Mouse (Mus musculus): ENCODE results near the gene Car5a. TPM values are rescaled to one million over a fixed set of nuclear protein-coding genes. Genes with fewer than 3 reads are reported as not detected.
A peak's percentile ranks its signal among the peaks of the same experiment; 100 is the strongest.

Car5a gene
- total and polyA plus RNA-seq, 3 experiments = 0.08 TPM; not detected in 2

DNA sequence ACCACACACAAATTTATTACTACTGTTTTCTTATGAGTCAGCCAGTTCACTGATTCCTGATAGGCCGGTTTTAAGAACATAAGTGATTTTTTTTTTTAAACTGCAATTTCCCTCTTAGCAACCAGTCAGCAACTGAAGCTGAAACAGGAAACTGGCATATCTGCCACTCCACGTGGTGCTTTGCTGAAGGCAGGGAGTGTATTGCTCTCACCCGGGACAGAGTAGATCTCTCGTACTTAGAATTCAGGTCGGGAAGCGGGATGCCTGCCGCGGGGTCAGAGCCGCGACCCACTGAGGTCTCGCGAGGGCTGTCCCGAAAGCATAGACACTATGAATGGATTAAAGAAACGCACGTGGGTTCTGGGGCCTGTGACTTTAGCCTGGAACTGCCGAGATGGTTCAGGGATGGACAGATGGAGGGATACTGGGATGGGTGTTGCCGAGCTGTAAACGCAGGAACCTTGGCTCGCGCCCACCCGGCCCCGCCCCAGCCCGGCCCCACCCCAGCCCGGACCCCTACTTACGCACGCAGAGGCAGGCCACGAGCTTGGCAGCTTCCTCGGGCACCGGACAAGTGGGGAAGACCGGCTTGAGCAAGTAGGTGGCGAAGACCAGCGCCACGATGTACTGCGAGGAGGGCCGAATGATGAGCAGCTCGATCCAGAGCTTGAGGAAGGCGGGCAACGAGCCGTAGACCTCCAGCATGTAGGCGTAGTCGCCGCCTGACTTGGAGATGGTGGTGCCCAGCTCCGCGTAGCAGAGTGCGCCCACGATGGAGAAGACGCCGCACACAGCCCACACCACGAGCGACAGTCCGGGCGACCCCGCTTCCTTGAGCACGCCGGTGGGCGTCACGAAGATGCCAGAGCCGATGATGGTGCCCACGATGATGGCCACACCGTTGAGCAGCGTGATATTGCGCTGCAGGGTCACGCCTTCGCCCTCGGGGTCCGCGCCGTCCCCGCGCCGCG, 37.9 kb downstream of the Car5a start (continued):
- peak; percentile 64 for TF ChIP-seq HCFC1 (IDR thresholded peaks at IDR 0.05; ENCODE audit: low read depth, low read length)
- peak; percentile 98 for TF ChIP-seq MAX (IDR thresholded peaks at IDR 0.05; ENCODE audit: low read length)
- TF ChIP-seq MEF2A (IDR thresholded peaks at IDR 0.05; ENCODE audit: extremely low read depth, insufficient replicate concordance, low read depth, low read length, poor library complexity, severe bottlenecking) = no peak
- TF ChIP-seq ZNF384 (IDR thresholded peaks at IDR 0.05; ENCODE audit: low read depth, low read length) = peak; percentile 96
- TF ChIP-seq POLR2AphosphoS2 (IDR thresholded peaks at IDR 0.05; ENCODE audit: low read length) = peak; percentile 3; the same call in 1 of the 2 replicates
- peak; percentile 31; the same call in 1 of the 2 replicates for TF ChIP-seq MAFK (IDR thresholded peaks at IDR 0.05; ENCODE audit: borderline replicate concordance, low read depth, low read length)
- TF ChIP-seq ETS1 (IDR thresholded peaks at IDR 0.05; ENCODE audit: low read depth, low read length) = peak; percentile 78
- no peak for TF ChIP-seq ZMIZ1 (IDR thresholded peaks at IDR 0.05; ENCODE audit: low read depth, low read length)
- TF ChIP-seq MYB (IDR thresholded peaks at IDR 0.05; ENCODE audit: low read depth, low read length) = no peak
- no peak for TF ChIP-seq TAL1 (IDR thresholded peaks at IDR 0.05; ENCODE audit: low read length)

GRCm38 (mm10) chr8:121905864-121906263, 38.8 kb downstream of the Car5a start:
- Histone ChIP-seq H3K4me1 (ENCODE audit: control insufficient read depth in 1 of 2, insufficient read depth in 2 of 2, low read length in 2 of 2) (peaks cover 6 to 41% of the 10 kb centered on the region in 2 experiments), H3K9me3 (replicated peaks; ENCODE audit: insufficient read depth, low read length) (no peaks in the 10 kb centered on the region), H3K9ac (ENCODE audit: control insufficient read depth, low read depth, low read length, poor library complexity, severe bottlenecking) (peak overlapping the region; percentile 93), H3K27ac (ENCODE audit: control insufficient read depth, low read depth, low read length) (peak overlapping the region; percentile 75), H3K36me3 (ENCODE audit: control insufficient read depth in 1 of 2, insufficient read depth in 2 of 2, low read length in 2 of 2) (peaks cover 6 to 34% of the 10 kb centered on the region in 2 experiments), H3K4me3 (ENCODE audit: control insufficient read depth in 1 of 2, insufficient read depth in 1 of 2, low read depth in 2 of 2, low read length in 2 of 2) (peak overlapping the region; percentile 93 to 96), H3K27me3 (ENCODE audit: control insufficient read depth in 1 of 2, insufficient read depth in 2 of 2, low read length in 2 of 2) (no peaks in the 10 kb centered on the region), H3K79me2 (ENCODE audit: control insufficient read depth, insufficient read depth, low read length, poor library complexity) (peaks cover 66% of the 10 kb centered on the region)
- no peak for DNase-seq (ENCODE audit: low read depth, low spot score)
- TF ChIP-seq JUND (IDR thresholded peaks at IDR 0.05; ENCODE audit: low read depth, low read length) (no peak), ETS1 (IDR thresholded peaks at IDR 0.05; ENCODE audit: low read depth, low read length) (no peak)

DNA sequence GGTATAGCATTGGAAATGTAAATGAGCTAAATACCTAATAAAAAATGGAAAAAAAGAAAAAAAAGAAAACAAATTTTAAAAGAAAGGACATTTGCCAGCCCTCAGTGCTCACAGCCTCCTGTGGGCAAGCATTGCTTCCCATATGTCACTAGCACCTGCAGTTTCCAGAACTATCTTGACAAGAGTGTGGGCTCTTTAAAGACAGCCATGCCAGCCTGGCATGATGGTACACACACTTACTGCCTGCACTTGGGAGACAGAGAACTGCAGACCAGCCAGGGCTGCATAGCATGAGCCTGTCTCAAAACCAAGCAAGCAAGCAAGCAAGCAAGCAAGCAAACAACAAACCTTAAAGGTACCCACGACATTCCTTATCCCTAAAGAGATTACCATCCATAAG, 39.3 kb downstream of the Car5a start:
- H3K9me3 ChIP-seq (replicated peaks; ENCODE audit: insufficient read depth, low read length) = no peaks in the 10 kb centered on the region
- H3K9ac ChIP-seq (ENCODE audit: control insufficient read depth, low read depth, low read length, poor library complexity, severe bottlenecking) = peak overlapping the region; percentile 93
- H3K79me2 ChIP-seq (ENCODE audit: control insufficient read depth, insufficient read depth, low read length, poor library complexity) = peaks cover 70% of the 10 kb centered on the region
- H3K4me1 ChIP-seq (ENCODE audit: control insufficient read depth in 1 of 2, insufficient read depth in 2 of 2, low read length in 2 of 2) = peaks cover 6 to 44% of the 10 kb centered on the region in 2 experiments
- DNase-seq (ENCODE audit: low read depth, low spot score) = no peak
- H3K36me3 ChIP-seq (ENCODE audit: control insufficient read depth in 1 of 2, insufficient read depth in 2 of 2, low read length in 2 of 2) = peaks cover 6 to 38% of the 10 kb centered on the region in 2 experiments
- TF ChIP-seq TAL1 (IDR thresholded peaks at IDR 0.05; ENCODE audit: low read length) = no peak
- no peak for TF ChIP-seq JUND (IDR thresholded peaks at IDR 0.05; ENCODE audit: low read depth, low read length)
- no peak; the same call in 1 of the 2 replicates for TF ChIP-seq MXI1 (IDR thresholded peaks at IDR 0.05; ENCODE audit: low read depth, low read length)
- TF ChIP-seq POLR2AphosphoS2 (IDR thresholded peaks at IDR 0.05; ENCODE audit: low read length) = no peak
- TF ChIP-seq NELFE (IDR thresholded peaks at IDR 0.05; ENCODE audit: low read depth, low read length) = no peak
- TF ChIP-seq EP300 (IDR thresholded peaks at IDR 0.05; ENCODE audit: low read depth in 1 of 2, low read length in 2 of 2) = no peak
- TF ChIP-seq POLR2AphosphoS5 (IDR thresholded peaks at IDR 0.05; ENCODE audit: borderline replicate concordance, low read depth, low read length) = no peak
- no peak for TF ChIP-seq GABPA (IDR thresholded peaks at IDR 0.05; ENCODE audit: low read depth, low read length)
- no peak for TF ChIP-seq CHD2 (IDR thresholded peaks at IDR 0.05; ENCODE audit: low read length)
- no peak overlapping the region; the same call in 1 of the 2 replicates for H3K27ac ChIP-seq (ENCODE audit: control insufficient read depth, low read depth, low read length)
- peak overlapping the region; percentile 93 to 96 for H3K4me3 ChIP-seq (ENCODE audit: control insufficient read depth in 1 of 2, insufficient read depth in 1 of 2, low read depth in 2 of 2, low read length in 2 of 2)
- H3K27me3 ChIP-seq (ENCODE audit: control insufficient read depth in 1 of 2, insufficient read depth in 2 of 2, low read length in 2 of 2) = no peaks in the 10 kb centered on the region
